Mouse (Mus musculus) gastrocnemius, adult 2 months (tissue): ENCODE data around the gene Tcp11l2. TPM values are rescaled to one million over a fixed set of nuclear protein-coding genes. Genes with fewer than 3 reads are reported as not detected.
A peak's percentile ranks its signal among the peaks of the same experiment; 100 is the strongest.

Experiments used
- DNase-seq: peaks from one replicate; pipeline ENCODE4 v3.0.0; 2022
- H3K27ac ChIP-seq: fragments of 200-600 bp; 2 replicates; pipeline ENCODE4 v1.8.1; 2022; ENCODE audit warnings: mild to moderate bottlenecking
- H3K4me3 ChIP-seq: fragments of 200-600 bp; 2 replicates; pipeline ENCODE4 v1.8.1; 2022; ENCODE audit warnings: mild to moderate bottlenecking, moderate library complexity
- CTCF ChIP-seq: fragments of 200-600 bp; IDR thresholded peaks from 2 replicates; pipeline ENCODE4 v1.8.1; 2022; ENCODE audit warnings: antibody characterized with exemption, mild to moderate bottlenecking, moderate library complexity
- intact Hi-C: fragments of 180-260 bp; cut with DNase I; formaldehyde crosslinking; loops from one replicate; pipeline ENCODE4 v1.15.1; 2025
- total RNA-seq, 2 experiments: library from RNA; stranded (reverse); gene quantifications; 2 replicates each; pipeline ENCODE4 v1.2.3; 2021

The Tcp11l2 gene
- total RNA-seq, 2 experiments from 2014 or later, result 45.4 to 55.7 TPM

- no peak for DNase-seq
- intact Hi-C loops, result no loop called here
- Histone ChIP-seq H3K4me3 (no peak overlapping the region), H3K27ac (no peak overlapping the region)
- no peak for TF ChIP-seq CTCF
Measured at GRCm38 (mm10) chr10:84615076-84615475, 38.6 kb downstream of the Tcp11l2 start.

DNA sequence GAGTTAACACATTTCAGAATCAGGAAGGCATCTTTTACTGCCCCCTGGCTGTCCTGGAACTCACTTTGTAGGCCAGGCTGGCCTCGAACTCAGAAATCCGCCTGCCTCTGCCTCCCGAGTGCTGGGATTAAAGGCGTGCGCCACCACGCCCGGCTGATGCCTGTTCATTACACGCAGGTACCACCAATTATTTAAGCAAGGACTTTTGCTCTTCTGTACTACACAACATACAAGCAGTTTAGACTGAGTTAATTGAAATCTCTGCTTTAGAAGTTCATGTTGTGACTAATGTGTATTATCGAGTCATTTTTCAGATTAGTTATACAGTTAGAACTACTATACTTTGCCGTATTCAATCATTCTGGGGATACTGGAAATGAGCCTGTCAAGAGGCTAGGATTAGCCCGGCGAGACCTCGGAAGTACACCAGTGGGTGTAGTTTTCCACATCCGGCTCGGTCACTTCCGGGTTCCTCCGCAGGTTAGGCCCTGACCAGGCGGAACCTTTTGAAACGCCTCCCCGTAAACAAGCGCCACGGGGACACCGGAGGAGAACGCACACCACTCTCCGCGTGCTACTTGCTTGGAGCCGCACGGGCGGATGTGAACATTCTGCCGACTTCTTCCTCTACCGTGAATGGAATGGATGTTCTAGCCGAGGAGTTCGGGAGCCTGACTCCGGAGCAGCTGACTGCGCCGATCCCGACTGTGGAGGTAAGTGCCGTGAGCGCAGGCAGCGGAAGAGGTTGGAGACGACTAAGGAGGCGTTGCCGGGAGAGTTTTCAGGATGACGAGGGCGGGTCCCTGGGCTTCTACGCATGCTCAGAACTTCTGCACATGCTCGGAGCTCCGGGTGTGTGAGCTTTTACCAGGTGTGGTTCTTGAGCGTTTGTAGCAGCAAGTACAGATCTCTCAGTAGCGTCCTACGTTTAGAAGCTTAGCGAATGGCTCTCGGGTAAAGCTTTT lies 45.7 kb downstream of the Tcp11l2 start, which contains the start of gene Polr3b:
Gene Polr3b, plus strand, starts transcription at position 467 of the 965 bp plus-strand sequence.
- peak; percentile 17; the same call in 1 of the 2 replicates for TF ChIP-seq CTCF
- intact Hi-C loops, result loop anchor here (1.0 to 5.0 kb wide), 3 partner anchors 46 to 105 kb away; partner anchors contain the start of genes Ckap4 and Tcp11l2
- Histone ChIP-seq H3K4me3 (peak within 1 kb of the TSS; percentile 90), H3K27ac (peak within 1 kb of the TSS; percentile 97)
- DNase-seq, result peak; percentile 94

GRCm38 (mm10) chr10:84631182-84631581 lies 54.8 kb downstream of the Tcp11l2 start:
- no peak overlapping the region for H3K4me3 ChIP-seq
- peak; percentile 34 for DNase-seq
- H3K27ac ChIP-seq, result no peak overlapping the region
- intact Hi-C loops, result no loop called here
- peak; percentile 51 for TF ChIP-seq CTCF

DNA sequence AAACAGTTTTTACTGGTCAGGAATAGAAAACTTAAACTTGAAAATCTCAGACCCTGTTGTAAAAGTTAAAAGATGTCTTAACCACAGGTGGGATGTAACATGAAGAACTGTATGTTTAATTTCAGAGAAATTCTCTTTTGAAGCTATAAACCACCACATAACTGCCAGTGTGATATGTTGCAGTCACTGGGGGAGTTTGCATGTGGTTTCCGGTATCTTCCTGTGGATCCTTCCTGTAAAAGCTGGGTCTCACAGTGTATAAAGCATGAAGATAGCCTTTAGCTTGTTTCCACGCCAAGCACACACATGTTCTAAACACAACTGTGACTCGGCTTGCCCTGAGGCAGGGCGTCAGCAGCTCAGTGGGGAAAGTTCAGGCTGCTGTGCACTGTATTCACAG lies 55.6 kb downstream of the Tcp11l2 start:
- H3K4me3 ChIP-seq, result no peak overlapping the region
- no peak for TF ChIP-seq CTCF
- DNase-seq, result no peak
- intact Hi-C loops, result no loop called here
- no peak overlapping the region for H3K27ac ChIP-seq

- peak; percentile 66 for DNase-seq
- H3K4me3 ChIP-seq, result no peak overlapping the region
- no peak for TF ChIP-seq CTCF
- peak overlapping the region; percentile 60; the same call in 1 of the 2 replicates for H3K27ac ChIP-seq
- intact Hi-C loops, result no loop called here
Measured at GRCm38 (mm10) chr10:84636656-84637055, 60.2 kb downstream of the Tcp11l2 start.

- intact Hi-C loops, result no loop called here
- TF ChIP-seq CTCF, result no peak
- DNase-seq, result peak; percentile 54
- Histone ChIP-seq H3K27ac (no peak overlapping the region), H3K4me3 (no peak overlapping the region)
Measured at GRCm38 (mm10) chr10:84638382-84638781, 62.0 kb downstream of the Tcp11l2 start.

- H3K27ac ChIP-seq, result no peak overlapping the region
- no peak overlapping the region for H3K4me3 ChIP-seq
- intact Hi-C loops, result loop anchor here (2.0 to 5.0 kb wide), 3 partner anchors 197 to 405 kb away; no protein-coding TSS in a partner anchor
- DNase-seq, result no peak
- no peak for TF ChIP-seq CTCF
Measured at GRCm38 (mm10) chr10:84639525-84640287, 63.3 kb downstream of the Tcp11l2 start.

DNA sequence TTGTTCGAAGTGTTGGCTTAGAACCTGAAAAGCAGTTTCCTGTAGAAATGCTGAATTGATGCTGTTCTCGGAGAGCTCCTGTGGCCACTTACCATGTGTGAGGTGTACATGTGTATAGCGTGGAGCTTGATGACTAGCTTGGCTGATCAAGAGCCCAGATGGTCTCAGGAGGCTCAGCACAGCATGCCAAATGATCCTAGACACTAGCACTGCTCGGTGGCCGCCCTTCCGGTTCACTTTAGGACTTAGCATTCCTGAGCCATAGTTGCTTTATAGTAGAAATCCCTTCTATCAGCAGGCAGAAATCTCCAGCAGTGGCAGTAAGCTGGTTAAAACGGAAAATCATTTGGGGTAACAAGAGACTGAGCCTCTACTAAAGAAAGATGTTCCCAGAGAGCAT lies 64.4 kb downstream of the Tcp11l2 start:
- no peak overlapping the region for H3K27ac ChIP-seq
- DNase-seq, result no peak
- H3K4me3 ChIP-seq, result no peak overlapping the region
- intact Hi-C loops, result loop anchor here (2.0 to 5.0 kb wide), 3 partner anchors 196 to 404 kb away; no protein-coding TSS in a partner anchor
- TF ChIP-seq CTCF, result no peak

- intact Hi-C loops, result loop anchor here (2.0 to 5.0 kb wide), 3 partner anchors 195 to 403 kb away; no protein-coding TSS in a partner anchor
Measured at GRCm38 (mm10) chr10:84641576-84641975, 65.2 kb downstream of the Tcp11l2 start.

GRCm38 (mm10) chr10:84645940-84646339 lies 69.5 kb downstream of the Tcp11l2 start:
- no peak for TF ChIP-seq CTCF
- H3K27ac ChIP-seq, result no peak overlapping the region
- intact Hi-C loops, result no loop called here
- no peak overlapping the region for H3K4me3 ChIP-seq
- DNase-seq, result no peak

More at GRCm38 (mm10) chr10:84641576-84641975, 65.2 kb downstream of the Tcp11l2 start:
- no peak for DNase-seq
- no peak overlapping the region for H3K27ac ChIP-seq
- peak; percentile 47 for TF ChIP-seq CTCF
- H3K4me3 ChIP-seq, result no peak overlapping the region

DNA sequence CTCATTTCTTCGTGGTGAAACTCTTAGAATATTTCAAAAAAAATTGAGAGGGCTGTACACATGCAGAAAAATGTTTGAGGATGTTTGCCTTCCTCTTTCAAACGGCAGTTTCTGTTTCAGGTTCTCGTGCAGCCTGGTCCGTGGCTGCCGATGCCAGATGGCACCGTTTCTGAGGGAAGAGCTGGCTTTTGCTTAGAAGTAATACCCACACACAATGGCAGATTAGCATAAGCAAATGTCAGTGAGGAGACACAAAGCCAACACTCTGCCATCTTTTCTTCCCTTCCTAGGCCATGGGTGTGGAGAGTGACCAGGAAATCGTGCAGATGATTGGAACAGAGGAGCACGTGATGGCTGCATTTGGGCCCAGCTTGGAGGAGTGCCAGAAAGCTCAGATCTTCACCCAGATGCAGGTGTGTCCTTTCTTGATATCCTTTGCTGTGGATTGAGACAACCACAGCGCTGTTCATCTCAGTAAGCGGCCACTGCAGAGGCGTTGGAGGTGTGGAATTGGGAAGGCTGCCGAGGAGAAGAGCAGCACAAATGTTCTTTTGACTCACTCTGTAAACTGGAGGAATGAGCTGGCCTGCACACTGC lies 70.2 kb downstream of the Tcp11l2 start:
- no peak overlapping the region; the same call in 1 of the 2 replicates for H3K4me3 ChIP-seq
- no peak for TF ChIP-seq CTCF
- H3K27ac ChIP-seq, result no peak overlapping the region
- intact Hi-C loops, result no loop called here
- DNase-seq, result no peak

DNA sequence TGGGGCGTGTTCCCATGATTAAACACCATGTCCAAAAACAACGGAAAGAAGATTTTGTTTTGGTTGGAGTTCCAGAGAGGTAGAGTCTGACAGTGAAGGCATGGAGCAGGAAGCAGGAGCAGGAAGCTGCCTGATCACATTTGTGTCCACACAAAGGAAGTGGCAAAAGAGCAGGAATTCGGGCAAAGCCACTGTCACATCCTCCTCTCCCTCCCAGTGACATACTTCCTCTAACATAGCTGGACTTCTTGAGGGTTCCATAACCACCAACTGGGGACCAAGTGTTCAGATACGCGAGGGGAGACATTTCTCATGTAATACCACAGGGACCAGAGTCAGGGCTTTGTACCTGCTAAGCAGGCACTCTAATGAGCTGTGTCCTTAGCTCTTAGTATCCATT lies 70.8 kb downstream of the Tcp11l2 start:
- Histone ChIP-seq H3K27ac (no peak overlapping the region), H3K4me3 (no peak overlapping the region)
- no peak for DNase-seq
- intact Hi-C loops, result no loop called here
- no peak for TF ChIP-seq CTCF
